In genomic region chr17:23550856-23551255, GRCm38 (mm10) we compare ENCODE assay signal across 8 mouse cellular contexts. TPM values are rescaled to one million over a fixed set of nuclear protein-coding genes. Genes with fewer than 3 reads are reported as not detected.
A peak's percentile ranks its signal among the peaks of the same experiment; 100 is the strongest.
DNase-seq lines count a peak whose midpoint lies in the region; ATAC-seq lines count a peak whose summit lies in the region.

No protein-coding gene starts in this region.

- peaks cover 14% of the 10 kb centered on the region for H3K4me1 ChIP-seq in heart, embryonic 12.5 days (replicated peaks)
- H3K4me1 ChIP-seq in hindbrain, embryonic 12.5 days, result peaks cover 7% of the 10 kb centered on the region
- H3K4me1 ChIP-seq in megakaryocyte, embryonic 14.5 days, result peaks cover 72% of the 10 kb centered on the region

- peak overlapping the region; percentile 79 for H3K27ac ChIP-seq in heart, embryonic 12.5 days (ENCODE audit: poor library complexity, severe bottlenecking)
- H3K27ac ChIP-seq in hindbrain, embryonic 12.5 days, result peak overlapping the region; percentile 41

- peaks cover 7% of the 10 kb centered on the region; the same call in 1 of the 2 replicates for H3K36me3 ChIP-seq in heart, embryonic 12.5 days
- peaks cover 14% of the 10 kb centered on the region for H3K36me3 ChIP-seq in hindbrain, embryonic 12.5 days
- peaks cover 13% of the 10 kb centered on the region for H3K36me3 ChIP-seq in megakaryocyte, embryonic 14.5 days (replicated peaks; ENCODE audit: low read length)

- H3K4me3 ChIP-seq in heart, embryonic 12.5 days, result peak overlapping the region; percentile 74
- peak overlapping the region; percentile 51 for H3K4me3 ChIP-seq in hindbrain, embryonic 12.5 days
- peak overlapping the region; percentile 92 for H3K4me3 ChIP-seq in megakaryocyte, embryonic 14.5 days (replicated peaks)

- H3K9me3 ChIP-seq in heart, embryonic 12.5 days (replicated peaks), result no peaks in the 10 kb centered on the region
- H3K9me3 ChIP-seq in hindbrain, embryonic 12.5 days (replicated peaks), result no peaks in the 10 kb centered on the region
- H3K9me3 ChIP-seq in megakaryocyte, embryonic 14.5 days, result no peaks in the 10 kb centered on the region

- H3K4me2 ChIP-seq in heart, embryonic 12.5 days, result peak overlapping the region; percentile 85
- H3K4me2 ChIP-seq in hindbrain, embryonic 12.5 days (replicated peaks), result peak overlapping the region; percentile 72

- H3K9ac ChIP-seq in heart, embryonic 12.5 days, result peak overlapping the region; percentile 74
- H3K9ac ChIP-seq in hindbrain, embryonic 12.5 days, result peak overlapping the region; percentile 52

- under 1% methylated on average over 15 of the region's 15 CpGs for WGBS in heart, embryonic 12.5 days
- WGBS in hindbrain, embryonic 12.5 days, result 0% methylated on average over 15 of the region's 15 CpGs

- intact Hi-C loops in heart, postnatal 14 days (cut with DNase I), result loop anchor here (5.0 to 10.0 kb wide), 2 partner anchors 359 to 686 kb away; partner anchors contain the start of genes Zfp40 and Zfp945

- no peak for ATAC-seq in heart, embryonic 12.5 days (ENCODE audit: insufficient number of reproducible peaks, low FRiP score)
- ATAC-seq in hindbrain, embryonic 12.5 days (ENCODE audit: low FRiP score), result peak; percentile 30

- no peaks in the 10 kb centered on the region for H3K27me3 ChIP-seq in heart, embryonic 12.5 days (replicated peaks)
- H3K27me3 ChIP-seq in hindbrain, embryonic 12.5 days, result no peaks in the 10 kb centered on the region
- peaks cover 5% of the 10 kb centered on the region for H3K27me3 ChIP-seq in megakaryocyte, embryonic 14.5 days (replicated peaks)

- no peak for DNase-seq in heart, postnatal 14 days
- DNase-seq in B cell, adult 2 months, result peak; percentile 32
- DNase-seq in cerebellum, postnatal 10 days, result peak; percentile 41 to 42
- DNase-seq in ovary, postnatal 14 days (ENCODE audit: low spot score), result no peak
- DNase-seq in urinary bladder, postnatal 10 days (ENCODE audit: low spot score), result no peak

RNA-seq across cellular contexts. Expression of gene Zfp213, which starts 13.2 kb away (rescaled TPM):
- polyA plus RNA-seq in heart, embryonic 12.5 days (2016; fragmentation: Nextera tagmentation; extraction: Ambion mirVana), result 14.1 and 16.9 TPM in 2 replicates
- 1 to 10 TPM; 4.9 to 5.8 TPM for total RNA-seq in heart, postnatal 14 days (2021)
- 20.8 and 21.3 TPM in 2 replicates for polyA plus RNA-seq in hindbrain, embryonic 12.5 days (2016; fragmentation: Nextera tagmentation; extraction: Ambion mirVana)
- 4.9 and 8.0 TPM in 2 replicates for polyA plus RNA-seq in megakaryocyte, embryonic 14.5 days (2012; ENCODE audit: insufficient read depth, low replicate concordance)

RNA-seq across cellular contexts. Expression of gene Zfp13, which starts 48.4 kb away (rescaled TPM):
- polyA plus RNA-seq in heart, embryonic 12.5 days (2016; fragmentation: Nextera tagmentation; extraction: Ambion mirVana), result 9.1 and 10.7 TPM in 2 replicates
- 1 to 10 TPM; 4.3 to 5.0 TPM for total RNA-seq in heart, postnatal 14 days (2021)
- polyA plus RNA-seq in hindbrain, embryonic 12.5 days (2016; fragmentation: Nextera tagmentation; extraction: Ambion mirVana), result 24.9 and 26.1 TPM in 2 replicates
- 0.96 TPM in 1 of 2 replicates, not detected in the other for polyA plus RNA-seq in megakaryocyte, embryonic 14.5 days (2012; ENCODE audit: insufficient read depth, low replicate concordance)

RNA-seq across cellular contexts. Expression of gene Zscan10, which starts 49.8 kb away (rescaled TPM):
- polyA plus RNA-seq in heart, embryonic 12.5 days (2016; fragmentation: Nextera tagmentation; extraction: Ambion mirVana), result not detected in 2 replicates
- not detected for total RNA-seq in heart, postnatal 14 days (2021)
- 0.46 and 0.93 TPM in 2 replicates for polyA plus RNA-seq in hindbrain, embryonic 12.5 days (2016; fragmentation: Nextera tagmentation; extraction: Ambion mirVana)
- polyA plus RNA-seq in megakaryocyte, embryonic 14.5 days (2012; ENCODE audit: insufficient read depth, low replicate concordance), result not detected in 2 replicates

Comparison
In these comparisons a context has a peak if more than half of its experiments do, and no peak if none do; other contexts are left out.
1. DNase-seq: peak in B cell, adult 2 months (2 of 2) and cerebellum, postnatal 10 days (2 of 2); none in heart, postnatal 14 days (0 of 2), ovary, postnatal 14 days (single experiment) and urinary bladder, postnatal 10 days (single experiment).
2. Peak in every context shown above with its lines, with median percentiles within 50 percentile points of each other: H3K4me3 ChIP-seq.